Mouse (Mus musculus): ENCODE data around the gene Glod4.

DNA sequence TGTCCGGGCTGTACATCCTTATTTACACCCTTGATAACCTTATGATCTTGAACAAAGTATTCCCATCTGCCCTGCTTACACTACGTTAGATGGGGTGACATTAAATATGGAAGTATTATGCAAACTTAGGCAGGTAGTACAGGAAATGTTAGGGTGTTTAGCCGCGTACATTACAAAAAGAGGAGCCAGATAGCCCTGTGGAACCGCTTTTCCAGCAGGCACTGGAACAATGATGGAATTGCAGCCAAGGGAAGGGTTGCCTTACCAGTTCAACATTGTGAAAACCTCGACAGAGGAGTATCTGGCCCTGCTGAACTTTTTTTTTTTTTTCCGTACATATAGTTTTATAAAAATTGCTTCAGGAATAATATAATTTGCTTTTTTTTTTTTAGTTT, 63.4 kb downstream of the Glod4 start:
- TF ChIP-seq CTCF (IDR thresholded peaks at IDR 0.05; ENCODE audit: extremely low read depth, insufficient read length, insufficient replicate concordance, low read depth, low read length) (no peak), POLR2A (IDR thresholded peaks at IDR 0.05; ENCODE audit: low read depth, low read length) (no peak)

All from small intestine, adult 2 months (tissue).